Mouse (Mus musculus) liver, adult 2 months (tissue): ENCODE results near the gene Alx3.

Experiments
- CTCF ChIP-seq: fragments of 200-500 bp; IDR thresholded peaks from 2 replicates; pipeline ENCODE4 v1.5.1; 2011; ENCODE audit warnings: low read depth, low read length, control low read depth
- POLR2A ChIP-seq: fragments of 200-500 bp; IDR thresholded peaks from 2 replicates; pipeline ENCODE4 v1.6.1; 2011; ENCODE audit warnings: low read length, control low read depth; ENCODE audit not compliant: insufficient read depth; ENCODE audit errors: extremely low read depth

GRCm38 (mm10) chr3:107586504-107586903 lies 8.3 kb upstream of the Alx3 start:
- no peak for TF ChIP-seq POLR2A
- TF ChIP-seq CTCF: no peak
